Mouse (Mus musculus) hindbrain, embryonic 12.5 days (tissue): Measurements from ENCODE around the gene 4931414P19Rik. TPM values are rescaled to one million over a fixed set of nuclear protein-coding genes. Genes with fewer than 3 reads are reported as not detected.

Experiments
- ATAC-seq: fragments of 200-750 bp; cut with Nextera tagmentation; 2 replicates; pipeline ENCODE4 v1.8.0; 2017; ENCODE audit warnings: moderate TSS enrichment; ENCODE audit not compliant: low FRiP score
- H3K27ac ChIP-seq: fragments of 300-500 bp; sonication (generic); 2 replicates; pipeline ENCODE4 v1.5.1; 2016; ENCODE audit warnings: mild to moderate bottlenecking
- H3K27me3 ChIP-seq: fragments of 300-500 bp; sonication (generic); 2 replicates; pipeline ENCODE4 v1.6.1; 2016; ENCODE audit warnings: mild to moderate bottlenecking
- H3K36me3 ChIP-seq: fragments of 300-500 bp; sonication (generic); 2 replicates; pipeline ENCODE4 v1.6.1; 2016; ENCODE audit warnings: mild to moderate bottlenecking
- H3K4me1 ChIP-seq: fragments of 300-500 bp; sonication (generic); 2 replicates; pipeline ENCODE4 v1.6.1; 2016
- H3K4me2 ChIP-seq: fragments of 300-500 bp; sonication (generic); replicated peaks from 2 replicates; pipeline ENCODE4 v1.6.1; 2016; ENCODE audit warnings: mild to moderate bottlenecking
- H3K4me3 ChIP-seq: fragments of 300-500 bp; sonication (generic); 2 replicates; pipeline ENCODE4 v1.5.1; 2016; ENCODE audit warnings: mild to moderate bottlenecking
- H3K9ac ChIP-seq: fragments of 300-500 bp; sonication (generic); 2 replicates; pipeline ENCODE4 v1.6.1; 2016; ENCODE audit warnings: mild to moderate bottlenecking, moderate library complexity
- H3K9me3 ChIP-seq: fragments of 300-500 bp; sonication (generic); replicated peaks from 2 replicates; pipeline ENCODE4 v1.6.1; 2016; ENCODE audit warnings: mild to moderate bottlenecking
- WGBS: fragments of 180-500 bp; shearing (Covaris S2); methylation state at CpG from one replicate; pipeline ENCODE4 v1.1.7; 2016; 5-methylcytosine and 5-hydroxymethylcytosine counted together
- polyA plus RNA-seq: library from polyadenylated mRNA; unstranded; fragments of >200 nt; fragmentation: Nextera tagmentation; extraction: Ambion mirVana; gene quantifications from 2 replicates; pipeline ENCODE4 v1.2.1, GENCODE M21; 2016

The 4931414P19Rik gene
- polyA plus RNA-seq, 1 experiment from 2014 or later = 8.2 TPM

GRCm38 (mm10) chr14:54641305-54641969 lies 35.6 kb upstream of the 4931414P19Rik start, which contains the start of gene Cdh24:
Cdh24 (minus strand) TSS chr14:54641364.
- H3K4me1 ChIP-seq = peaks cover 18% of the 10 kb centered on the region
- no peaks in the 10 kb centered on the region for H3K9me3 ChIP-seq
- ATAC-seq = peak; percentile 91
- peak within 1 kb of the TSS; percentile 87 for H3K27ac ChIP-seq
- WGBS = under 1% methylated on average over 52 of the region's 52 CpGs
- H3K4me3 ChIP-seq = peak within 1 kb of the TSS; percentile 70
- H3K9ac ChIP-seq = peak within 1 kb of the TSS; percentile 91
- H3K27me3 ChIP-seq = no peaks in the 10 kb centered on the region
- H3K4me2 ChIP-seq = peak within 1 kb of the TSS; percentile 87
- H3K36me3 ChIP-seq = peaks cover 65% of the 10 kb centered on the region

DNA sequence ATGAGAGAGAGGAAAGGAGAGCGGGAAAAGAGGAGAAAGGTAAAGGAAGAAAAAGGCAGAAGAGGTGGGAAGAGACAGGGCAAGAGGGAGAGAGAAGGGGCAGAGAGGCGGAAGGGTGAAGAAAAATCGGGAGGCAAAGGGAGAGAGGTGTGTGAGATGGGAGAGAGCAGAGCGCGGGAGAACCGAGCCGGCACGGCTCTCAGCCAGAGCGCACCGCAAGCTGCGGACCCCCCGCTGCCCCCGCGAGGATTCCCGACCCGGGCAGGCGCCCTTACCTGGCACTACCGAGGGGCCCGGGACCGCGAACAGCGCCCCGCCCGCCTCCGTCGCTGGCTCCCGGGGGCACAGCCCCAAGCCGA lies 35.1 kb upstream of the 4931414P19Rik start, which contains the start of gene Gm17606:
Gene Gm17606 (plus strand): TSS at position 7 of the 359 bp plus-strand sequence.
- no peak for ATAC-seq
- Histone ChIP-seq H3K9ac (peak within 1 kb of the TSS; percentile 91), H3K36me3 (peaks cover 65% of the 10 kb centered on the region), H3K9me3 (no peaks in the 10 kb centered on the region), H3K4me2 (peak within 1 kb of the TSS; percentile 87), H3K4me1 (peaks cover 18% of the 10 kb centered on the region), H3K27ac (peak within 1 kb of the TSS; percentile 87), H3K27me3 (no peaks in the 10 kb centered on the region), H3K4me3 (peak within 1 kb of the TSS; percentile 70)
- whole genome bisulfite sequencing = 1% methylated on average over 27 of the region's 28 CpGs

DNA sequence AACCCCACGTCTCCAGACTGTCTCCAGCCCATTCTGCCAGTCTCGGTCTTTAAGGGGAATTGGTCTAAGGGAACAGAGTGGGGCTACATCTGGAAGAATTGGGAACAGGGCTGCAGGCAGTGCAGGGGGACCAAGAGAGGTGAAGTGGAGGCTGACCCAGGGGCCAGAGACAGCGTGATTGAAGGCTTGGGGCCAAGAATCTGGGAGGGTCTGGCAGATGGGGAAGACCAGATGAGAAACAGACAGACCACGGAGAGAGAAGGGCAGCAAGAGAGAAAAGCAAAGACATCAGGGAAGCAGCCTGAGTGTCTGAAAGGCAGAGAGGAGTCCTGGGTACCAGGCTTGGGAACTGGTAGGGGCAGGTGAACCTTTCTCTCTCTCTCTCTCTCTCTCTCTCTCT lies 34.3 kb upstream of the 4931414P19Rik start:
- no peak for ATAC-seq
- Histone ChIP-seq H3K36me3 (peaks cover 62% of the 10 kb centered on the region), H3K27me3 (no peaks in the 10 kb centered on the region), H3K4me3 (peak overlapping the region; percentile 70), H3K4me1 (peaks cover 18% of the 10 kb centered on the region), H3K27ac (peak overlapping the region; percentile 26; the same call in 1 of the 2 replicates), H3K9ac (peak overlapping the region; percentile 91), H3K4me2 (peak overlapping the region; percentile 87), H3K9me3 (no peaks in the 10 kb centered on the region)
- 10% methylated on average over 4 of the region's 4 CpGs for WGBS

GRCm38 (mm10) chr14:54638210-54638609 lies 32.4 kb upstream of the 4931414P19Rik start:
- Histone ChIP-seq H3K4me2 (no peak overlapping the region), H3K4me3 (no peak overlapping the region), H3K36me3 (peaks cover 48% of the 10 kb centered on the region), H3K4me1 (peaks cover 18% of the 10 kb centered on the region), H3K27me3 (no peaks in the 10 kb centered on the region), H3K9me3 (no peaks in the 10 kb centered on the region), H3K27ac (no peak overlapping the region), H3K9ac (no peak overlapping the region; the same call in 1 of the 2 replicates)
- no peak for ATAC-seq
- WGBS = 83% methylated on average over 5 of the region's 5 CpGs

- H3K36me3 ChIP-seq = peaks cover 49% of the 10 kb centered on the region
- ATAC-seq = no peak
- WGBS = 48% methylated on average over 8 of the region's 8 CpGs
Observed at GRCm38 (mm10) chr14:54636954-54637353, 31.2 kb upstream of the 4931414P19Rik start.

DNA sequence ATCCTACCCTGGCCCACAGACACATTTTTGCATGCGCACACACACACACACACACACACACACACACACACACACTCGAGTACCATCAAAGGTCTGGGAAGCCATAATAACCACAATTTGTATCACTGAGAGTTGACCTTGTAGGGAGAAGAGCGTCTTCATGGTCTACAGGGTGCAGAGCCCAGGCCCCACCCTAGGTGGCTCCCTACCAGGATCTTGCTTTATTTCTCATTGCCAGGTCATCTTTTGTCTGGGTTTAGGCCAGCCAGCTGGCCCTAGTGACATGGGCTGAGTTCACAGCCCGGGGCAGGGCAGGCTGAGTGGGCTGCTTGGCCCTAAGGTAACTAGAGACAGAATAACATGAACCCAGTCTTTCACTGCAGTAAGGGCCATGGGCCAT lies 28.4 kb upstream of the 4931414P19Rik start:
- H3K27me3 ChIP-seq = no peaks in the 10 kb centered on the region
- peaks cover 63% of the 10 kb centered on the region for H3K36me3 ChIP-seq
- no peak overlapping the region for H3K9ac ChIP-seq
- H3K4me2 ChIP-seq = no peak overlapping the region
- H3K27ac ChIP-seq = no peak overlapping the region
- no peaks in the 10 kb centered on the region for H3K9me3 ChIP-seq
- WGBS = 73% methylated on average over 4 of the region's 4 CpGs
- H3K4me1 ChIP-seq = peaks cover 11% of the 10 kb centered on the region
- H3K4me3 ChIP-seq = no peak overlapping the region
- ATAC-seq = no peak

More at GRCm38 (mm10) chr14:54636954-54637353, 31.2 kb upstream of the 4931414P19Rik start:
- Histone ChIP-seq H3K9ac (no peak overlapping the region), H3K27me3 (no peaks in the 10 kb centered on the region), H3K4me1 (peaks cover 18% of the 10 kb centered on the region), H3K9me3 (no peaks in the 10 kb centered on the region), H3K27ac (no peak overlapping the region), H3K4me2 (no peak overlapping the region), H3K4me3 (no peak overlapping the region)

- Histone ChIP-seq H3K36me3 (peaks cover 52% of the 10 kb centered on the region), H3K4me1 (peaks cover 7% of the 10 kb centered on the region), H3K27me3 (no peaks in the 10 kb centered on the region), H3K4me2 (no peak overlapping the region), H3K9me3 (no peaks in the 10 kb centered on the region), H3K27ac (no peak overlapping the region), H3K4me3 (no peak overlapping the region), H3K9ac (no peak overlapping the region)
- no peak for ATAC-seq
- WGBS = 93% methylated on average over 37 of the region's 37 CpGs
Observed at GRCm38 (mm10) chr14:54632252-54632651, 26.5 kb upstream of the 4931414P19Rik start.

- H3K9me3 ChIP-seq = no peaks in the 10 kb centered on the region
- H3K27me3 ChIP-seq = no peaks in the 10 kb centered on the region
- peaks cover 41% of the 10 kb centered on the region for H3K36me3 ChIP-seq
- peaks cover 7% of the 10 kb centered on the region for H3K4me1 ChIP-seq
- no peak overlapping the region for H3K4me3 ChIP-seq
- peak overlapping the region; percentile 71 for H3K27ac ChIP-seq
- peak; percentile 53; the same call in 1 of the 2 replicates for ATAC-seq
- 0 out of 2 replicates have a peak overlapping the region, but pooled peaks have one; percentile 2 for H3K9ac ChIP-seq
- WGBS = 46% methylated on average over 4 of the region's 4 CpGs
- no peak overlapping the region for H3K4me2 ChIP-seq
Observed at GRCm38 (mm10) chr14:54631240-54631599, 25.4 kb upstream of the 4931414P19Rik start.

- H3K4me2 ChIP-seq = no peak overlapping the region
- 0 out of 2 replicates have a peak overlapping the region, but pooled peaks have one; percentile 3 for H3K9ac ChIP-seq
- no peak overlapping the region for H3K4me3 ChIP-seq
- 86% methylated on average over 11 of the region's 11 CpGs for WGBS
- peak; percentile 36; the same call in 1 of the 2 replicates for ATAC-seq
- peaks cover 7% of the 10 kb centered on the region for H3K4me1 ChIP-seq
- H3K27ac ChIP-seq = peak overlapping the region; percentile 71
- no peaks in the 10 kb centered on the region for H3K27me3 ChIP-seq
- peaks cover 36% of the 10 kb centered on the region for H3K36me3 ChIP-seq
- no peaks in the 10 kb centered on the region for H3K9me3 ChIP-seq
Observed at GRCm38 (mm10) chr14:54630583-54631239, 24.9 kb upstream of the 4931414P19Rik start.

GRCm38 (mm10) chr14:54629797-54630196 lies 24.0 kb upstream of the 4931414P19Rik start:
- Histone ChIP-seq H3K9ac (no peak overlapping the region), H3K4me3 (no peak overlapping the region), H3K4me1 (peaks cover 7% of the 10 kb centered on the region), H3K27ac (no peak overlapping the region), H3K27me3 (no peaks in the 10 kb centered on the region), H3K36me3 (peaks cover 34% of the 10 kb centered on the region), H3K4me2 (no peak overlapping the region), H3K9me3 (no peaks in the 10 kb centered on the region)
- 94% methylated on average over 2 of the region's 2 CpGs for WGBS
- no peak for ATAC-seq

- no peak overlapping the region for H3K9ac ChIP-seq
- H3K9me3 ChIP-seq = no peaks in the 10 kb centered on the region
- WGBS = 67% methylated on average over 5 of the region's 5 CpGs
- H3K27ac ChIP-seq = no peak overlapping the region
- ATAC-seq = no peak
- H3K4me3 ChIP-seq = no peak overlapping the region
- H3K36me3 ChIP-seq = peaks cover 27% of the 10 kb centered on the region
- peaks cover 7% of the 10 kb centered on the region for H3K4me1 ChIP-seq
- H3K27me3 ChIP-seq = no peaks in the 10 kb centered on the region
- H3K4me2 ChIP-seq = no peak overlapping the region
Observed at GRCm38 (mm10) chr14:54628103-54628502, 22.3 kb upstream of the 4931414P19Rik start.

DNA sequence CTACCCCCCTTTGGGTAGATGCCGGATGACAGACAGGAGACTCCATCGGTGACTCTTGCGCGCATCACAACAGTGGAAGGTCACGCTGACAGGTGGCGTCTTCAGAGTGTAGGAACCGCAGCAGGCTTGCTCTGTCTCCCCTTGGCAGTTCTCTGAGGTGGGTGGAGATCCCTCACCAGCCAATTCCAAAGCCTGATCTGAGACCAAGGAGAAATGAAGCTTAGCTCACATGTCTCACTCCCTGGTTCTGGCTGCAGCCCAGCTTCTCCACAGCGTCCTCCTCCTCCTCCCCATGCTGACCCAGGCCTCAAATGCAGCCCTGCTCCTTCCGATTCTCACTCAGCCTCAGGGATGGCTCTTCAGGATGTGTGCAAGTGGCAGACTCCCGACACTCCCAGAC lies 19.2 kb upstream of the 4931414P19Rik start:
- Histone ChIP-seq H3K4me2 (no peak overlapping the region), H3K9me3 (no peaks in the 10 kb centered on the region), H3K4me3 (no peak overlapping the region), H3K4me1 (no peaks in the 10 kb centered on the region), H3K9ac (no peak overlapping the region), H3K27ac (no peak overlapping the region), H3K27me3 (no peaks in the 10 kb centered on the region), H3K36me3 (no peaks in the 10 kb centered on the region)
- ATAC-seq = no peak
- 68% methylated on average over 10 of the region's 10 CpGs for WGBS
